Mouse (Mus musculus): ENCODE measurements at regions not wholly inside any gene's neighbourhood (a gene's known extent, or its start where the extent isn't known, plus 50 kb on each side); places are given as distances from the start of the nearest gene placed in this dataset.

GRCm38 (mm10) chr7:137783954-137784353 lies 346.5 kb downstream of the Glrx3 start:
- H3K27me3 ChIP-seq (ENCODE audit: control insufficient read depth in 1 of 2, insufficient read depth in 2 of 2, low read length in 2 of 2): no peaks in the 10 kb centered on the region
- DNase-seq (ENCODE audit: low read depth, low spot score): peak; percentile 6
- H3K36me3 ChIP-seq (ENCODE audit: control insufficient read depth in 1 of 2, insufficient read depth in 2 of 2, low read length in 2 of 2): no peaks in the 10 kb centered on the region
- no peaks in the 10 kb centered on the region for H3K4me1 ChIP-seq (ENCODE audit: control insufficient read depth in 1 of 2, insufficient read depth in 2 of 2, low read length in 2 of 2)
- H3K27ac ChIP-seq (ENCODE audit: control insufficient read depth, low read depth, low read length): no peak overlapping the region
- no peaks in the 10 kb centered on the region for H3K79me2 ChIP-seq (ENCODE audit: control insufficient read depth, insufficient read depth, low read length, poor library complexity)
- no peak overlapping the region for H3K4me3 ChIP-seq (ENCODE audit: control insufficient read depth in 1 of 2, insufficient read depth in 1 of 2, low read depth in 2 of 2, low read length in 2 of 2)
- H3K9ac ChIP-seq (ENCODE audit: control insufficient read depth, low read depth, low read length, poor library complexity, severe bottlenecking): no peak overlapping the region
- TF ChIP-seq CTCF (IDR thresholded peaks at IDR 0.05 in 2 of 3, conservative IDR thresholded peaks at IDR 0.05 in 1 of 3; ENCODE audit: control insufficient read depth in 1 of 3, insufficient read depth in 1 of 3, low read depth in 2 of 3, low read length in 3 of 3, poor library complexity in 1 of 3, severe bottlenecking in 1 of 3) (peak in 2 of 3 experiments; percentile 28 to 44; a peak in 5 of 6 replicates), SMC3 (IDR thresholded peaks at IDR 0.05; ENCODE audit: low read depth, low read length) (peak; percentile 13; the same call in 1 of the 2 replicates), UBTF (IDR thresholded peaks at IDR 0.05; ENCODE audit: borderline replicate concordance, insufficient read depth, low read depth, low read length) (no peak), EP300 (IDR thresholded peaks at IDR 0.05; ENCODE audit: low read depth in 1 of 2, low read length in 2 of 2) (no peak)
- no peaks in the 10 kb centered on the region for H3K9me3 ChIP-seq (replicated peaks; ENCODE audit: insufficient read depth, low read length)

GRCm38 (mm10) chr7:137805361-137805760 lies 367.9 kb downstream of the Glrx3 start:
- no peak for TF ChIP-seq HCFC1 (IDR thresholded peaks at IDR 0.05; ENCODE audit: low read depth, low read length)
- TF ChIP-seq TBP (IDR thresholded peaks at IDR 0.05; ENCODE audit: low read depth, low read length): no peak
- no peak for TF ChIP-seq NRF1 (IDR thresholded peaks at IDR 0.05; ENCODE audit: insufficient read depth, low read depth, low read length, poor library complexity, severe bottlenecking)
- TF ChIP-seq ZNF384 (IDR thresholded peaks at IDR 0.05; ENCODE audit: low read depth, low read length): no peak
- TF ChIP-seq ZMIZ1 (IDR thresholded peaks at IDR 0.05; ENCODE audit: low read depth, low read length): no peak
- TF ChIP-seq MEF2A (IDR thresholded peaks at IDR 0.05; ENCODE audit: extremely low read depth, insufficient replicate concordance, low read depth, low read length, poor library complexity, severe bottlenecking): no peak
- no peak for TF ChIP-seq CHD2 (IDR thresholded peaks at IDR 0.05; ENCODE audit: low read length)
- no peak for TF ChIP-seq MXI1 (IDR thresholded peaks at IDR 0.05; ENCODE audit: low read depth, low read length)
- no peak for TF ChIP-seq CHD1 (IDR thresholded peaks at IDR 0.05; ENCODE audit: low read depth, low read length)
- no peak for TF ChIP-seq E2F4 (IDR thresholded peaks at IDR 0.05; ENCODE audit: borderline replicate concordance, low read depth, low read length)
- TF ChIP-seq POLR2AphosphoS5 (IDR thresholded peaks at IDR 0.05; ENCODE audit: borderline replicate concordance, low read depth, low read length): no peak
- no peak for TF ChIP-seq BHLHE40 (IDR thresholded peaks at IDR 0.05; ENCODE audit: borderline replicate concordance, low read depth, low read length)
- no peak for TF ChIP-seq MYB (IDR thresholded peaks at IDR 0.05; ENCODE audit: low read depth, low read length)
- TF ChIP-seq ELF1 (IDR thresholded peaks at IDR 0.05; ENCODE audit: low read depth, low read length): no peak
- TF ChIP-seq USF2 (IDR thresholded peaks at IDR 0.05; ENCODE audit: borderline replicate concordance in 1 of 2, insufficient read depth in 1 of 2, low read depth in 1 of 2, low read length in 2 of 2): no peak
- Histone ChIP-seq H3K36me3 (ENCODE audit: control insufficient read depth in 1 of 2, insufficient read depth in 2 of 2, low read length in 2 of 2) (no peaks in the 10 kb centered on the region), H3K79me2 (ENCODE audit: control insufficient read depth, insufficient read depth, low read length, poor library complexity) (no peaks in the 10 kb centered on the region), H3K27ac (ENCODE audit: control insufficient read depth, low read depth, low read length) (no peak overlapping the region), H3K4me1 (ENCODE audit: control insufficient read depth in 1 of 2, insufficient read depth in 2 of 2, low read length in 2 of 2) (no peaks in the 10 kb centered on the region), H3K27me3 (ENCODE audit: control insufficient read depth in 1 of 2, insufficient read depth in 2 of 2, low read length in 2 of 2) (no peaks in the 10 kb centered on the region), H3K4me3 (ENCODE audit: control insufficient read depth in 1 of 2, insufficient read depth in 1 of 2, low read depth in 2 of 2, low read length in 2 of 2) (no peak overlapping the region), H3K9me3 (replicated peaks; ENCODE audit: insufficient read depth, low read length) (no peaks in the 10 kb centered on the region), H3K9ac (ENCODE audit: control insufficient read depth, low read depth, low read length, poor library complexity, severe bottlenecking) (no peak overlapping the region)
- DNase-seq (ENCODE audit: low read depth, low spot score): no peak
